Mouse (Mus musculus): ENCODE measurements at regions not wholly inside any gene's neighbourhood (a gene's known extent, or its start where the extent isn't known, plus 50 kb on each side); places are given as distances from the start of the nearest gene placed in this dataset.

GRCm38 (mm10) chr8:35898493-35898892 is 132.9 kb downstream of the Gm19410 start:
- DNase-seq, result no peak

GRCm38 (mm10) chr8:35901490-35901889 is 135.9 kb downstream of the Gm19410 start:
- H3K27me3 ChIP-seq (ENCODE audit: insufficient read depth, low read length), result no peaks in the 10 kb centered on the region
- ATAC-seq (no peak), DNase-seq (peak; percentile 37)
- H3K27ac ChIP-seq (ENCODE audit: low read depth, low read length), result no peak overlapping the region
- H3K4me2 ChIP-seq (ENCODE audit: low read depth), result no peak overlapping the region
- H3K4me3 ChIP-seq (ENCODE audit: low read depth, low read length), result no peak overlapping the region
- no peaks in the 10 kb centered on the region for H3K9me3 ChIP-seq (ENCODE audit: low read length)
- no peak for TF ChIP-seq CTCF (IDR thresholded peaks at IDR 0.05; ENCODE audit: low read depth)
- 74% methylated on average over 7 of the region's 7 CpGs for WGBS
- no peaks in the 10 kb centered on the region for H3K36me3 ChIP-seq (ENCODE audit: insufficient read depth)
- no peak overlapping the region for H3K9ac ChIP-seq
- H3K4me1 ChIP-seq (ENCODE audit: insufficient read depth), result 0 out of 2 replicates have a peak, but pooled peaks cover 4% of the 10 kb centered on the region

More at GRCm38 (mm10) chr8:35898493-35898892, 132.9 kb downstream of the Gm19410 start:
- Histone ChIP-seq H3K27me3 (ENCODE audit: insufficient read depth, low read length) (no peaks in the 10 kb centered on the region), H3K4me3 (ENCODE audit: low read depth, low read length) (no peak overlapping the region), H3K4me1 (ENCODE audit: insufficient read depth) (0 out of 2 replicates have a peak, but pooled peaks cover 4% of the 10 kb centered on the region), H3K27ac (ENCODE audit: low read depth, low read length) (no peak overlapping the region), H3K4me2 (ENCODE audit: low read depth) (no peak overlapping the region), H3K9ac (no peak overlapping the region), H3K9me3 (ENCODE audit: low read length) (no peaks in the 10 kb centered on the region), H3K36me3 (ENCODE audit: insufficient read depth) (no peaks in the 10 kb centered on the region)
- WGBS, result 77% methylated on average over 3 of the region's 3 CpGs
- TF ChIP-seq CTCF (IDR thresholded peaks at IDR 0.05; ENCODE audit: low read depth), result no peak
- no peak for ATAC-seq

- TF ChIP-seq CTCF (IDR thresholded peaks at IDR 0.05; ENCODE audit: low read depth), result no peak
- no peaks in the 10 kb centered on the region for H3K4me1 ChIP-seq (ENCODE audit: insufficient read depth)
- H3K27me3 ChIP-seq (ENCODE audit: insufficient read depth, low read length), result no peaks in the 10 kb centered on the region
- no peak overlapping the region for H3K9ac ChIP-seq
- H3K9me3 ChIP-seq (ENCODE audit: low read length), result no peaks in the 10 kb centered on the region
- H3K4me3 ChIP-seq (ENCODE audit: low read depth, low read length), result no peak overlapping the region
- WGBS, result 57% methylated on average over 7 of the region's 7 CpGs
- ATAC-seq, result peak; percentile 69
- H3K36me3 ChIP-seq (ENCODE audit: insufficient read depth), result no peaks in the 10 kb centered on the region
- H3K27ac ChIP-seq (ENCODE audit: low read depth, low read length), result no peak overlapping the region
- no peak overlapping the region for H3K4me2 ChIP-seq (ENCODE audit: low read depth)
- DNase-seq, result peak; percentile 43
Measured at GRCm38 (mm10) chr8:35904711-35905450, 139.3 kb downstream of the Gm19410 start.

- Histone ChIP-seq H3K4me2 (ENCODE audit: low read depth) (no peak overlapping the region), H3K9me3 (ENCODE audit: low read length) (no peaks in the 10 kb centered on the region), H3K9ac (no peak overlapping the region), H3K27ac (ENCODE audit: low read depth, low read length) (no peak overlapping the region), H3K36me3 (ENCODE audit: insufficient read depth) (no peaks in the 10 kb centered on the region), H3K27me3 (ENCODE audit: insufficient read depth, low read length) (no peaks in the 10 kb centered on the region), H3K4me1 (ENCODE audit: insufficient read depth) (no peaks in the 10 kb centered on the region), H3K4me3 (ENCODE audit: low read depth, low read length) (no peak overlapping the region)
- DNase-seq (no peak), ATAC-seq (no peak)
- TF ChIP-seq CTCF (IDR thresholded peaks at IDR 0.05; ENCODE audit: low read depth), result no peak
- WGBS, result 45% methylated on average over 2 of the region's 2 CpGs
Measured at GRCm38 (mm10) chr8:35907998-35908397, 142.4 kb downstream of the Gm19410 start.

- ATAC-seq, result no peak
- Histone ChIP-seq H3K4me3 (ENCODE audit: low read depth, low read length) (no peak overlapping the region), H3K9me3 (ENCODE audit: low read length) (no peaks in the 10 kb centered on the region), H3K4me2 (ENCODE audit: low read depth) (no peak overlapping the region), H3K9ac (no peak overlapping the region), H3K36me3 (ENCODE audit: insufficient read depth) (no peaks in the 10 kb centered on the region), H3K27ac (ENCODE audit: low read depth, low read length) (no peak overlapping the region), H3K4me1 (ENCODE audit: insufficient read depth) (no peaks in the 10 kb centered on the region), H3K27me3 (ENCODE audit: insufficient read depth, low read length) (no peaks in the 10 kb centered on the region)
- no peak for DNase-seq
- 66% methylated on average over 9 of the region's 9 CpGs for WGBS
- TF ChIP-seq CTCF (IDR thresholded peaks at IDR 0.05; ENCODE audit: low read depth), result no peak
Measured at GRCm38 (mm10) chr8:35912264-35912663, 146.7 kb downstream of the Gm19410 start.

GRCm38 (mm10) chr8:35915878-35916518 is 150.4 kb downstream of the Gm19410 start:
- Histone ChIP-seq H3K27me3 (ENCODE audit: insufficient read depth, low read length) (no peaks in the 10 kb centered on the region), H3K4me1 (ENCODE audit: insufficient read depth) (no peaks in the 10 kb centered on the region), H3K9ac (no peak overlapping the region), H3K4me2 (ENCODE audit: low read depth) (no peak overlapping the region), H3K36me3 (ENCODE audit: insufficient read depth) (no peaks in the 10 kb centered on the region), H3K4me3 (ENCODE audit: low read depth, low read length) (no peak overlapping the region), H3K9me3 (ENCODE audit: low read length) (no peaks in the 10 kb centered on the region), H3K27ac (ENCODE audit: low read depth, low read length) (no peak overlapping the region)
- no peak for TF ChIP-seq CTCF (IDR thresholded peaks at IDR 0.05; ENCODE audit: low read depth)
- WGBS, result 92% methylated on average over 10 of the region's 10 CpGs
- no peak for DNase-seq
- ATAC-seq, result no peak

- Histone ChIP-seq H3K4me3 (ENCODE audit: low read depth, low read length) (no peak overlapping the region), H3K27me3 (ENCODE audit: insufficient read depth, low read length) (no peaks in the 10 kb centered on the region), H3K36me3 (ENCODE audit: insufficient read depth) (no peaks in the 10 kb centered on the region), H3K4me1 (ENCODE audit: insufficient read depth) (no peaks in the 10 kb centered on the region), H3K4me2 (ENCODE audit: low read depth) (no peak overlapping the region), H3K27ac (ENCODE audit: low read depth, low read length) (no peak overlapping the region), H3K9ac (no peak overlapping the region), H3K9me3 (ENCODE audit: low read length) (no peaks in the 10 kb centered on the region)
- TF ChIP-seq CTCF (IDR thresholded peaks at IDR 0.05; ENCODE audit: low read depth), result no peak
- no peak for DNase-seq
- WGBS, result 70% methylated on average over 3 of the region's 3 CpGs
- no peak for ATAC-seq
Measured at GRCm38 (mm10) chr8:35917573-35917972, 152.0 kb downstream of the Gm19410 start.

Data from forebrain, postnatal 0 days (tissue).